Mouse (Mus musculus): ENCODE results near the gene Irf6. TPM values are rescaled to one million over a fixed set of nuclear protein-coding genes. Genes with fewer than 3 reads are reported as not detected.

The Irf6 gene
- polyA plus RNA-seq, 1 experiment = 1.3 TPM

DNA sequence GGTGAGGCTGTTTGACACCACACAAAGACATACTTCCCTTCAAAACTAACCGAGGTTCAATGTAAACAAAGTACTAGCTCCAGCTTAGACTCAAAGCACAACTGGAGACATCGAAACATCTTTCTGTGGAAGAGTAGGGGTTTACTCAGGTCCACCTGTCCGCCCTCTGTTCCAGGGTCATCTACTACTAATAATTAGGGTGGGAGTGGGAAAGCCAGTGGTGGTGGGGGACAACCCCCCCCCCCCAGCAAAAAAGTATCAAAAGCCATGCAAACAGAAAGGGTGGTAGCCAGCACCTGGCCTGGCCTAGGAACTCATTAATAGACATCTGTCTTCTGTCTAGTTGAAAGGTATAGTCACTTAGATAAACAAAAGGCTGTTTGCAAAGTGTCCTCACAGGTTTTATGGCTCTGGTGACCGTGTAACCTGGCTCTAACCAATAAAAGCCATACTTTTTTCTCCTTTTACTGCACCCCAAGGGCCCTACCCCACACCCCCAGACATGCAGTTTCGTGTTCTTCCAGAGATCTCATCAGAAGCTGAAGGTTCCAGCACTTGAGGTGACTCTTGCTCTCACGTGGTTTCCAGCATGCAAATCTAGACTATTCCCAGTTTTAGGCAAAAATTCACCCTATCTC, 21.5 kb upstream of the Irf6 start:
- peaks cover 2% of the 10 kb centered on the region; the same call in 1 of the 2 replicates for H3K4me1 ChIP-seq (ENCODE audit: control insufficient read depth, insufficient read depth, low read length)
- TF ChIP-seq POLR2A (IDR thresholded peaks at IDR 0.05; ENCODE audit: low read depth, low read length) = no peak
- H3K27ac ChIP-seq (ENCODE audit: insufficient read depth, low read length) = no peak overlapping the region
- no peak overlapping the region for H3K4me3 ChIP-seq (ENCODE audit: insufficient read depth, low read length)

DNA sequence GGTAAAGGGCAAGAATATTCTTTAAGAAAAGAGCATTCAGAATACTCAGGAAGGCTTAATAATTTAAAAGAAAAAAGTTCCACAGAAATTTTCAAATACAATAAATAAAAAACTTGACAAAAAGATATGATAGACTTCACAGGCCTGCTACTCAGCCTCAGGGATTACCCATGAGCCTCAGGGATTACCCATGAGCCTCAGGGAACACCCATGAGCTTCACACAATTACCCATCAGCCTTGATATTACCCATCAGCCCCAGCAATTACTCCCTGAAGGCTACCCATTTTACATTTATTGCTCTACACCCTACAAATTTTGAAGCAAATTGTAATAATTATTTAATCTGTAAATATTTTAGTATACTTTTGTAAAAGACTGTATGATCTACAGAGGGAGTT, 20.5 kb upstream of the Irf6 start:
- H3K4me1 ChIP-seq (ENCODE audit: control insufficient read depth, insufficient read depth, low read length) = peaks cover 2% of the 10 kb centered on the region; the same call in 1 of the 2 replicates
- H3K27ac ChIP-seq (ENCODE audit: insufficient read depth, low read length) = no peak overlapping the region
- H3K4me3 ChIP-seq (ENCODE audit: insufficient read depth, low read length) = no peak overlapping the region
- TF ChIP-seq POLR2A (IDR thresholded peaks at IDR 0.05; ENCODE audit: low read depth, low read length) (no peak), CTCF (IDR thresholded peaks at IDR 0.05; ENCODE audit: borderline replicate concordance, insufficient read depth, low read length) (no peak)

DNA sequence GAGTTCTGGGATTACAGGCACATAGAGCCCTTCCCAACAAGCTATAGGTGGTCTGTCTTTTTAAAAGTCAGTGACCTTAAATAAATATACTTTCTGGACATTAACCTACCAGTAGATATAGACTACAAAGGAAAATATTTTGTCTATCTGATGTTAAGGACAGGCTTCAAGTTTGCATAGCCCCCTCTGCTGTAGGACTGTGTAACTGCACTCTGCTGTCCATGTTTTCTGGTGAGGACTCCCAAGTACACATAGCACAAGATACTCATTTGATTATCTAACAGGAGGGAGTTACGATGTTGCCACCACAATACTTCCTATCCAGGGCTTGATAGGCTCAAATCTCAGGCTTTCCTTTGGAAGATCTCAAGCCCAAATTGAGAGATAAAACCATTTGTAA, 19.2 kb upstream of the Irf6 start:
- Histone ChIP-seq H3K4me1 (ENCODE audit: control insufficient read depth, insufficient read depth, low read length) (peaks cover 2% of the 10 kb centered on the region; the same call in 1 of the 2 replicates), H3K27ac (ENCODE audit: insufficient read depth, low read length) (no peak overlapping the region), H3K4me3 (ENCODE audit: insufficient read depth, low read length) (no peak overlapping the region)
- TF ChIP-seq POLR2A (IDR thresholded peaks at IDR 0.05; ENCODE audit: low read depth, low read length) = no peak
- TF ChIP-seq CTCF (IDR thresholded peaks at IDR 0.05; ENCODE audit: borderline replicate concordance, insufficient read depth, low read length) = no peak

DNA sequence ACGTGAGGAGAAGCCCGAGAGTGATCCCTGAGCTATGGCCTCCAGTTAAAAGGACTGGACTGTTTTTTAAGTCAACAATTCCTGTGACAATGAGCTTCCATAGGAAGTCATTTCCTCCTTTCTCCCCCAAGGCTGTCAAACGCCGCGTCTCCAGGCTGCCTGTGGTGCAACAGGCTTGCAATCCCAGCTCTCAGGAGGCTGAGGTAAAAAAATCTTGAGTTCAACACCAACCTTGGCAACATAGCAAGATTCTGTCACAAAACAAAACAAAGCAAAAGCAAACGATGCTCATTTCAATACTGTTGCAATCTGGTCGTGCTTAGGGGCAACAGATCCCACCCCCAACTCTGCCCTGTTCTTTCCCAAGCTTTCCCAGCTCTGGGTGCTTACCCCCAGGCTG, 14.8 kb upstream of the Irf6 start:
- Histone ChIP-seq H3K27ac (ENCODE audit: insufficient read depth, low read length) (no peak overlapping the region), H3K4me3 (ENCODE audit: insufficient read depth, low read length) (no peak overlapping the region), H3K4me1 (ENCODE audit: control insufficient read depth, insufficient read depth, low read length) (no peaks in the 10 kb centered on the region)
- TF ChIP-seq CTCF (IDR thresholded peaks at IDR 0.05; ENCODE audit: borderline replicate concordance, insufficient read depth, low read length) (no peak), POLR2A (IDR thresholded peaks at IDR 0.05; ENCODE audit: low read depth, low read length) (no peak)

DNA sequence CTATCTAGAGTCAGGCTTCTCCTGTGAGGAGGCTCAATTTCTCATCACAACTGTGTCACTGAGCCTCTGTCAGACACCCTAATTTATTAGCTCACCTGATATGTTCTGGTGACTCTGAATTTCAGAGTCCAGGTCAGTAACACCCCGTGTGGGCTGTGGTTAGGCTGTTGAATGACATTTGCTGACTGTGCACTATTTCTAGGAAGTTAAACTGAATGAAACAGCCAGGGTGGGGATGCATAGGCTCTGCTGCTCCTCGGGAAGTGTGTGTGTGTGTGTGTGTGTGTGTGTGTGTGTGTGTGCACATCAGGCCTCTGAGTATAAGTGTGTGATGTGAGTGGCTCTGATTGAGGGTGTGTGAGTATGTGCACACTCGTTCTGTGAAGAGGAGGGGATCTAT, 14.2 kb upstream of the Irf6 start:
- H3K4me1 ChIP-seq (ENCODE audit: control insufficient read depth, insufficient read depth, low read length) = no peaks in the 10 kb centered on the region
- H3K4me3 ChIP-seq (ENCODE audit: insufficient read depth, low read length) = no peak overlapping the region
- H3K27ac ChIP-seq (ENCODE audit: insufficient read depth, low read length) = no peak overlapping the region
- TF ChIP-seq CTCF (IDR thresholded peaks at IDR 0.05; ENCODE audit: borderline replicate concordance, insufficient read depth, low read length) = no peak
- TF ChIP-seq POLR2A (IDR thresholded peaks at IDR 0.05; ENCODE audit: low read depth, low read length) = no peak

DNA sequence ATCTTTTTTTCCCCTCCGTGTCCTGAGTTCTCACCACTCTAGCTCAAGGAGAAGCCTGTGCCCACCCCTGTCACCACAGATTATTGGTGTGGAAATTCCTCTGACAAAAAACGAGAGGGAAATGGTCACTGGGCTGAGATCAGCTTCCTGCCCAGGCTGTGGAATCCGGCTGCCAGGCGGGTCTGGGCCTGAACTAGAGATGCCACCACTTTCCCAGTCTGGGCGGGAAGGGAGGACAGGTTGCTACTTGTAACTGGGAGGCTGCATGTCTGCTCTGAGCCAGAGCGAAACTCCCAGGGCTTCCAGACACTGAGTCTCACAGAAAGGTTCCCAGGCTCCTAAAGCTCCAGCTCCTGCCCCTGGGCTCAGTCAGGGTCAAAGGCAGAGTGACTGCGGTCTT, 11.8 kb upstream of the Irf6 start:
- TF ChIP-seq CTCF (IDR thresholded peaks at IDR 0.05; ENCODE audit: borderline replicate concordance, insufficient read depth, low read length) (no peak), POLR2A (IDR thresholded peaks at IDR 0.05; ENCODE audit: low read depth, low read length) (no peak)

DNA sequence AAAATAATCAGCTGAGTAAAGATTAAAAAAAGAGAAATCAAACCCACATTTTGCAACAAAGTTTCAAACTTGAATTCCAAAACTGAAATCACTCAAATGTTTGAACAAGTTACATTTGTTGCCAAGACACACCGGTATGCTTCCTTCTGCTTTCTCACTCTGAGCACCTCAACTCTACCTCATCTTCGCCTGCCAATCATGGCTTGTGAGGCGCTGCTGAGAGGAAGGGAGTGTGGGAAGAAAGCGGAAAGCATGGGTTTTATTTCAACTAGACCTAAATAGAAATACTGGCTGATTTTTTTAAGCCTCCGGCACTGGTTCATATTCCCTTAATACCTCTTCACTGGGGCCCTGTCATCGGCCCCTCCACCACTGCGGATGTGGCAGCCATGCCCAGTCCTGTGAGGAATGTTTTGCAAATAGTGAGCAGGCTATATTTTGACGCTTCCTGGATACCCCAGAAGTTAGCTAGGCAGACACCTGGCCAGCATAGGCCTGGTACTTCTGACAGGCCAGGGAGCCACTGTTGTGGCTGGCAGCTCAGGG, 10.3 kb upstream of the Irf6 start:
- Histone ChIP-seq H3K4me1 (ENCODE audit: control insufficient read depth, insufficient read depth, low read length) (no peaks in the 10 kb centered on the region), H3K27ac (ENCODE audit: insufficient read depth, low read length) (no peak overlapping the region), H3K4me3 (ENCODE audit: insufficient read depth, low read length) (no peak overlapping the region)
- TF ChIP-seq POLR2A (IDR thresholded peaks at IDR 0.05; ENCODE audit: low read depth, low read length) (no peak), CTCF (IDR thresholded peaks at IDR 0.05; ENCODE audit: borderline replicate concordance, insufficient read depth, low read length) (no peak)

More for the DNA sequence above, 11.8 kb upstream of the Irf6 start:
- H3K27ac ChIP-seq (ENCODE audit: insufficient read depth, low read length) = no peak overlapping the region
- H3K4me3 ChIP-seq (ENCODE audit: insufficient read depth, low read length) = no peak overlapping the region
- no peaks in the 10 kb centered on the region for H3K4me1 ChIP-seq (ENCODE audit: control insufficient read depth, insufficient read depth, low read length)

DNA sequence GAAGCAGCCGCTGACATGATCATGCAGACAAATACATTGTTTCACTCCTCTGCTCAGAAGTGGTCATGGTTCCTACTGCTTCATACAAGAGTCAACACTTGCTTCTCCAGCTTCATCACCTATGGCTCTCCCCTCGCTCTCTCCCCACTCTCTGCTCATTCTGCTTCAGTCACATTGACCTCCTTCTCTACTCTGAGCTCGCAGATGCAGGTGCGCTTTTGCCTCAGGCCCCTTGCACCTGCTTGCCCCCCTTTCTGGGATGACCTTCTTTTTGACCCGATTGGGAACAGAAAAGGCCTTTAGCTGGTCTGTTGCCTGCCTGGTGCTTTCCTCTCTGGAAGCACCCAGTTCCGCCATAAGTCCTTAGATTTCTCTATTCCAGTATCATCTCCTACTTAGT, 8.4 kb upstream of the Irf6 start:
- Histone ChIP-seq H3K4me3 (ENCODE audit: insufficient read depth, low read length) (no peak overlapping the region), H3K4me1 (ENCODE audit: control insufficient read depth, insufficient read depth, low read length) (no peaks in the 10 kb centered on the region), H3K27ac (ENCODE audit: insufficient read depth, low read length) (no peak overlapping the region)
- TF ChIP-seq CTCF (IDR thresholded peaks at IDR 0.05; ENCODE audit: borderline replicate concordance, insufficient read depth, low read length) (no peak), POLR2A (IDR thresholded peaks at IDR 0.05; ENCODE audit: low read depth, low read length) (no peak)

DNA sequence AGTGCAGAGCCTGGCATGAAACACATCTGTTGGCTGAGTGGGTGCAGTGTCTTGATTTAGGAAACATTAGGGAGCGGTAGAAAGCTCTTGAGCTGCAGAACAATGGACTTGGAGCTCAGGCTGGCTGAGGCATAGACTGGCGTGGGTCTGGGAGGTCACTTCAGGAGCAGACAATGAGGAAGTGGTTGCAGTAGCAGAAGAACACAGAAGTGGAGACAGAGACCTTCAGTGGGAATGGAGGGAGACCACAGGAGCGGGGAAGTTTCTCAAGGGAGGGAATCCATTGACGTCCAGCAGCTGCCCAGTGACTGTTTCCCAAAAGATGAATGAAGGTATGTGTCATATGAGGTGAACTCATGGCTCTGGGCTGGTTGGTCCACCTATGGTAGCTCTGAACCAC, 7.8 kb upstream of the Irf6 start:
- no peak overlapping the region for H3K27ac ChIP-seq (ENCODE audit: insufficient read depth, low read length)
- no peak for TF ChIP-seq POLR2A (IDR thresholded peaks at IDR 0.05; ENCODE audit: low read depth, low read length)
- no peak for TF ChIP-seq CTCF (IDR thresholded peaks at IDR 0.05; ENCODE audit: borderline replicate concordance, insufficient read depth, low read length)
- H3K4me3 ChIP-seq (ENCODE audit: insufficient read depth, low read length) = no peak overlapping the region
- no peaks in the 10 kb centered on the region for H3K4me1 ChIP-seq (ENCODE audit: control insufficient read depth, insufficient read depth, low read length)

DNA sequence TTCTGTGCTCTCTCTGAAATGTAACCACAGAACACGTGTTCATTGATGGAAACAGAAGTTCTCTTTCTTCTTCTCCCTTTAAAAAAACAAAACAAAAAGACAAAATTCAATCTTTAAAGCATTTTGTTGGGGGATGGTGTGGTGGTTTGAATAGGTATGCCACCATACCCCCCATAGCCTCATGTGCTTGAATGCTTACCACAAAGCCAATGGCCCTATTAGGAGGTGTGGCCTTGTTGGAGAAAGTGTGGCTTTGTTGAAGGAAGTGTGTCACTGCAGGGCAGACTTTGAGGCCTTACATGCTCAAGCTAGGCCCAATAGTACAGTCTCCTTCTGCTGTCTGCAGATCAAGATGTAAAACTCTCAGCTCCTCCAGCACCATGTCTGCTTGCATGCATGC, 6.5 kb upstream of the Irf6 start:
- 0 out of 2 replicates have a peak, but pooled peaks cover 3% of the 10 kb centered on the region for H3K4me1 ChIP-seq (ENCODE audit: control insufficient read depth, insufficient read depth, low read length)
- TF ChIP-seq CTCF (IDR thresholded peaks at IDR 0.05; ENCODE audit: borderline replicate concordance, insufficient read depth, low read length) (no peak), POLR2A (IDR thresholded peaks at IDR 0.05; ENCODE audit: low read depth, low read length) (no peak)
- no peak overlapping the region for H3K27ac ChIP-seq (ENCODE audit: insufficient read depth, low read length)
- H3K4me3 ChIP-seq (ENCODE audit: insufficient read depth, low read length) = no peak overlapping the region

All from embryonic fibroblast, embryonic 13.5 days (primary cell).